Mouse (Mus musculus): ENCODE measurements at regions not wholly inside any gene's neighbourhood (a gene's known extent, or its start where the extent isn't known, plus 50 kb on each side); places are given as distances from the start of the nearest gene placed in this dataset.

GRCm38 (mm10) chr12:118630373-118630772 is 215.8 kb upstream of the Sp8 start:
- DNase-seq (ENCODE audit: low spot score) (no peak), ATAC-seq (ENCODE audit: low FRiP score) (no peak)
- WGBS = 62% methylated on average over 1 of the region's 1 CpGs
- H3K9ac ChIP-seq (replicated peaks; ENCODE audit: low read length, poor library complexity, severe bottlenecking) = no peak overlapping the region
- H3K36me3 ChIP-seq (ENCODE audit: insufficient read depth, low read length) = no peaks in the 10 kb centered on the region
- no peak overlapping the region for H3K4me3 ChIP-seq (ENCODE audit: low read depth, low read length)
- no peak for TF ChIP-seq CTCF (IDR thresholded peaks at IDR 0.05)
- H3K4me1 ChIP-seq (ENCODE audit: insufficient read depth, low read length) = no peaks in the 10 kb centered on the region
- H3K27ac ChIP-seq (ENCODE audit: low read depth, low read length) = no peak overlapping the region
- no peaks in the 10 kb centered on the region for H3K27me3 ChIP-seq (ENCODE audit: insufficient read depth, low read length)
- H3K4me2 ChIP-seq (ENCODE audit: low read depth, low read length, poor library complexity, severe bottlenecking) = no peak overlapping the region
- H3K9me3 ChIP-seq (ENCODE audit: low read length) = no peaks in the 10 kb centered on the region

- Histone ChIP-seq H3K36me3 (ENCODE audit: insufficient read depth, low read length) (no peaks in the 10 kb centered on the region), H3K27me3 (ENCODE audit: insufficient read depth, low read length) (no peaks in the 10 kb centered on the region), H3K9me3 (ENCODE audit: low read length) (no peaks in the 10 kb centered on the region), H3K4me3 (ENCODE audit: low read depth, low read length) (no peak overlapping the region), H3K9ac (replicated peaks; ENCODE audit: low read length, poor library complexity, severe bottlenecking) (no peak overlapping the region), H3K4me1 (ENCODE audit: insufficient read depth, low read length) (no peaks in the 10 kb centered on the region), H3K27ac (ENCODE audit: low read depth, low read length) (no peak overlapping the region), H3K4me2 (ENCODE audit: low read depth, low read length, poor library complexity, severe bottlenecking) (no peak overlapping the region)
- DNase-seq (ENCODE audit: low spot score) (no peak), ATAC-seq (ENCODE audit: low FRiP score) (no peak)
- no peak for TF ChIP-seq CTCF (IDR thresholded peaks at IDR 0.05)
- 73% methylated on average over 1 of the region's 1 CpGs for WGBS
Observed at GRCm38 (mm10) chr12:118621697-118622485, 224.2 kb upstream of the Sp8 start.

- Histone ChIP-seq H3K9ac (replicated peaks; ENCODE audit: low read length, poor library complexity, severe bottlenecking) (no peak overlapping the region), H3K4me3 (ENCODE audit: low read depth, low read length) (no peak overlapping the region), H3K4me2 (ENCODE audit: low read depth, low read length, poor library complexity, severe bottlenecking) (no peak overlapping the region), H3K36me3 (ENCODE audit: insufficient read depth, low read length) (no peaks in the 10 kb centered on the region), H3K27me3 (ENCODE audit: insufficient read depth, low read length) (no peaks in the 10 kb centered on the region), H3K27ac (ENCODE audit: low read depth, low read length) (no peak overlapping the region), H3K4me1 (ENCODE audit: insufficient read depth, low read length) (no peaks in the 10 kb centered on the region), H3K9me3 (ENCODE audit: low read length) (no peaks in the 10 kb centered on the region)
- WGBS = 32% methylated on average over 5 of the region's 5 CpGs
- no peak for DNase-seq (ENCODE audit: low spot score)
- no peak for TF ChIP-seq CTCF (IDR thresholded peaks at IDR 0.05)
- no peak for ATAC-seq (ENCODE audit: low FRiP score)
Observed at GRCm38 (mm10) chr12:118620847-118621636, 225.1 kb upstream of the Sp8 start.

- no peak for DNase-seq (ENCODE audit: low spot score)
Observed at GRCm38 (mm10) chr12:118597015-118597414, 249.1 kb upstream of the Sp8 start.

GRCm38 (mm10) chr12:118594781-118595574 is 251.2 kb upstream of the Sp8 start:
- no peak for ATAC-seq (ENCODE audit: low FRiP score)
- no peak overlapping the region for H3K9ac ChIP-seq (replicated peaks; ENCODE audit: low read length, poor library complexity, severe bottlenecking)

More at GRCm38 (mm10) chr12:118597015-118597414, 249.1 kb upstream of the Sp8 start:
- H3K4me1 ChIP-seq (ENCODE audit: insufficient read depth, low read length) = no peaks in the 10 kb centered on the region
- H3K4me2 ChIP-seq (ENCODE audit: low read depth, low read length, poor library complexity, severe bottlenecking) = no peak overlapping the region
- no peak for ATAC-seq (ENCODE audit: low FRiP score)
- no peak overlapping the region for H3K27ac ChIP-seq (ENCODE audit: low read depth, low read length)
- no peaks in the 10 kb centered on the region for H3K27me3 ChIP-seq (ENCODE audit: insufficient read depth, low read length)
- no peak for TF ChIP-seq CTCF (IDR thresholded peaks at IDR 0.05)
- H3K4me3 ChIP-seq (ENCODE audit: low read depth, low read length) = no peak overlapping the region
- 0 out of 2 replicates have a peak, but pooled peaks cover 6% of the 10 kb centered on the region for H3K9me3 ChIP-seq (ENCODE audit: low read length)
- no peaks in the 10 kb centered on the region for H3K36me3 ChIP-seq (ENCODE audit: insufficient read depth, low read length)
- WGBS = 91% methylated on average over 4 of the region's 4 CpGs
- no peak overlapping the region for H3K9ac ChIP-seq (replicated peaks; ENCODE audit: low read length, poor library complexity, severe bottlenecking)

More at GRCm38 (mm10) chr12:118594781-118595574, 251.2 kb upstream of the Sp8 start:
- Histone ChIP-seq H3K4me2 (ENCODE audit: low read depth, low read length, poor library complexity, severe bottlenecking) (peak overlapping the region; percentile 38), H3K27ac (ENCODE audit: low read depth, low read length) (no peak overlapping the region), H3K4me3 (ENCODE audit: low read depth, low read length) (peak overlapping the region; percentile 21; the same call in 1 of the 2 replicates), H3K4me1 (ENCODE audit: insufficient read depth, low read length) (no peaks in the 10 kb centered on the region), H3K36me3 (ENCODE audit: insufficient read depth, low read length) (no peaks in the 10 kb centered on the region), H3K27me3 (ENCODE audit: insufficient read depth, low read length) (no peaks in the 10 kb centered on the region), H3K9me3 (ENCODE audit: low read length) (0 out of 2 replicates have a peak, but pooled peaks cover 6% of the 10 kb centered on the region)
- peak; percentile 1 for DNase-seq (ENCODE audit: low spot score)
- TF ChIP-seq CTCF (IDR thresholded peaks at IDR 0.05) = no peak
- 27% methylated on average over 18 of the region's 18 CpGs for WGBS
